In the genomic region with DNA sequence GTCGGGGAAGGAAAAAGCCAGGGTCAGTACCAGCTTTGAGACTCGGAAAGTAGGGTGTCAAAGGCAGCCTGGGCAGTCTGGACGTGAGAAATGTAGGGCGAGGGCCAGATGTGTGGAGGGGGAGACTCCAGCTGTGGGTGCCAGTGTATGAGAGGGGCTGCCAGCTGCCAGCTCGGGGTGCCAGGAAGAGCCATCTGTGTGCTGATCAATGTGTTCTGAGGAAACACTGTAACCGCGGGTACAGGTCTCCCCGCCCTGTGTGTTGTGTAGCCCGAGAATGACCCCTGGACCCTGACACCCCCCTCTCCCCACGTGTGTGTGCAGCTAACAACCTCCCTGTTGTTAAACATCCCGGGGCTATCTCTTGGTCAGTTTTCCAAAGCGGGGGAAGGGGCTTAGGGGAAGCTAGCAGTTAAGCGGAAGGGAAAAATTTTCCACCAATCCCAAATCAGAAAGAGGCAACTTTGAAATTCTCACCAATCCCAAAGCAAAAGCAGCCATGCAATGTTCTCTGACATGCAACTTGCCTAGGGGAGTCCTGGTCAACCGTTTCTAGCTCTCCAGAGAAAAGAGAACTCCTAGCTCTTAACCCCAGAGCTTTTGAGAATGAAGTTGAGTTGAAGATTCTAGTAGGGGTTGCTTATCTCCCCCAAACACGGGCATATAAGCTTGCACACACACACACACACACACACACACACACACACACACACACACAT, we compare ENCODE assay signal across 9 mouse cellular contexts. TPM values are rescaled to one million over a fixed set of nuclear protein-coding genes. Genes with fewer than 3 reads are reported as not detected.
DNase-seq lines count a peak whose midpoint lies in the region; ATAC-seq and TF ChIP-seq lines count a peak whose summit lies in the region.
"Had no signal": no experiment of that assay in that cellular context is flagged by ENCODE, and none has a peak within 500 bp of the region (broad histone marks: within the 10 kb centered on the region; RNA-seq: fewer than 3 reads in every experiment).

No protein-coding gene starts in this region.

- peaks cover 78% of the 10 kb centered on the region for H3K27me3 ChIP-seq in CH12.LX (replicated peaks)
- H3K27me3 ChIP-seq in embryonic facial prominence, embryonic 13.5 days, result no peaks in the 10 kb centered on the region
- peaks cover 17% of the 10 kb centered on the region for H3K27me3 ChIP-seq in limb, embryonic 10.5 days (ENCODE audit: low read depth, poor library complexity, severe bottlenecking)
- no peaks in the 10 kb centered on the region for H3K27me3 ChIP-seq in stomach, embryonic 14.5 days (ENCODE audit: control insufficient read depth, insufficient read depth, low read length)
- H3K27me3 ChIP-seq: Patski had no signal

- dilution Hi-C loops in CH12.LX (cut with MboI; ENCODE audit: extremely low pct_ligation_motif_present, extremely low pct_unique_long_range_greater_than_20kb, low sequenced_read_pairs), result no loop called here

- H3K4me1 ChIP-seq in CH12.LX (ENCODE audit: control insufficient read depth in 1 of 2, insufficient read depth in 2 of 2), result peaks cover 18 to 19% of the 10 kb centered on the region in 2 experiments
- peaks cover 36% of the 10 kb centered on the region for H3K4me1 ChIP-seq in embryonic facial prominence, embryonic 13.5 days
- H3K4me1 ChIP-seq in limb, embryonic 10.5 days, result peaks cover 40% of the 10 kb centered on the region
- peaks cover 22% of the 10 kb centered on the region for H3K4me1 ChIP-seq in stomach, embryonic 14.5 days (ENCODE audit: control insufficient read depth, insufficient read depth, low read length)

- peak overlapping the region in 1 of 3 experiments; percentile 54 for H3K4me3 ChIP-seq in CH12.LX (replicated peaks in 1 of 3; ENCODE audit: low read depth in 2 of 3, low read length in 2 of 3, poor library complexity in 1 of 3)
- peak overlapping the region; percentile 55 for H3K4me3 ChIP-seq in embryonic facial prominence, embryonic 13.5 days
- H3K4me3 ChIP-seq in limb, embryonic 10.5 days, result peak overlapping the region; percentile 62
- peak overlapping the region; percentile 47 for H3K4me3 ChIP-seq in stomach, embryonic 14.5 days (ENCODE audit: low read depth, low read length)

- no peaks in the 10 kb centered on the region for H3K79me2 ChIP-seq in CH12.LX (replicated peaks; ENCODE audit: control insufficient read depth, extremely low read depth, insufficient read depth, poor library complexity, severe bottlenecking)

- DNase-seq in gastrocnemius, postnatal 25 days, result peak; percentile 64
- DNase-seq in gastrocnemius, postnatal 4 days (ENCODE audit: low spot score in 2 of 2), result no peak
- DNase-seq in CH12.LX (ENCODE audit: extremely low read depth), result no peak
- DNase-seq in limb, embryonic 10.5 days (ENCODE audit: low spot score), result peak; percentile 45
- DNase-seq in urinary bladder, postnatal 10 days (ENCODE audit: low spot score), result no peak
- no peak for DNase-seq in urinary bladder, adult 18-20 months (ENCODE audit: low spot score in 2 of 2)

- no peaks in the 10 kb centered on the region for H3K36me3 ChIP-seq in CH12.LX (replicated peaks in 1 of 2; ENCODE audit: control insufficient read depth in 1 of 2, insufficient read depth in 1 of 2, low read length in 1 of 2)
- no peaks in the 10 kb centered on the region for H3K36me3 ChIP-seq in embryonic facial prominence, embryonic 13.5 days
- no peaks in the 10 kb centered on the region for H3K36me3 ChIP-seq in limb, embryonic 10.5 days
- no peaks in the 10 kb centered on the region for H3K36me3 ChIP-seq in stomach, embryonic 14.5 days (ENCODE audit: control insufficient read depth, insufficient read depth, low read length)

- H3K27ac ChIP-seq in CH12.LX (ENCODE audit: insufficient read depth, low read depth), result no peak overlapping the region
- peak overlapping the region; percentile 28; the same call in 1 of the 2 replicates for H3K27ac ChIP-seq in embryonic facial prominence, embryonic 13.5 days
- peak overlapping the region; percentile 72 for H3K27ac ChIP-seq in limb, embryonic 10.5 days
- no peak overlapping the region for H3K27ac ChIP-seq in stomach, embryonic 14.5 days (ENCODE audit: low read length)

- no peak for TF ChIP-seq CTCF in CH12.LX (conservative IDR thresholded peaks at IDR 0.05 in 1 of 2, IDR thresholded peaks at IDR 0.05 in 1 of 2; ENCODE audit: low read depth in 2 of 2, low read length in 2 of 2)

- in situ Hi-C loops in CH12.LX (cut with MboI; ENCODE audit: low pct_ligation_motif_present, low pct_unique_long_range_greater_than_20kb, low sequenced_read_pairs), result no loop called here

- peak overlapping the region; percentile 56 for H3K4me2 ChIP-seq in CH12.LX (ENCODE audit: insufficient read depth, low read depth, poor library complexity, severe bottlenecking)
- peak overlapping the region; percentile 93 for H3K4me2 ChIP-seq in embryonic facial prominence, embryonic 13.5 days
- H3K4me2 ChIP-seq in stomach, embryonic 14.5 days (replicated peaks; ENCODE audit: low read depth, low read length), result peak overlapping the region; percentile 89

- H3K9ac ChIP-seq in CH12.LX (ENCODE audit: insufficient read depth, low read depth), result no peak overlapping the region; the same call in 1 of the 2 replicates
- peak overlapping the region; percentile 74 for H3K9ac ChIP-seq in embryonic facial prominence, embryonic 13.5 days
- H3K9ac ChIP-seq in stomach, embryonic 14.5 days (replicated peaks; ENCODE audit: low read depth, low read length), result no peak overlapping the region

- ATAC-seq in embryonic facial prominence, embryonic 13.5 days (ENCODE audit: insufficient number of reproducible peaks, insufficient read depth, low FRiP score, low TSS enrichment, low read depth), result 0 out of 2 replicates have a peak, but pooled peaks have one; percentile 8
- peak; percentile 23; the same call in 1 of the 2 replicates for ATAC-seq in stomach, embryonic 14.5 days (ENCODE audit: insufficient number of reproducible peaks, insufficient read depth, low FRiP score, low read depth)

- 4% methylated on average over 15 of the region's 15 CpGs for WGBS in embryonic facial prominence, embryonic 13.5 days
- WGBS in limb, embryonic 10.5 days, result 9% methylated on average over 15 of the region's 15 CpGs
- WGBS in stomach, embryonic 14.5 days, result 4% methylated on average over 15 of the region's 15 CpGs

- no peak for TF ChIP-seq RAD21 in CH12.LX (IDR thresholded peaks at IDR 0.05; ENCODE audit: low read depth, low read length)

- no peak for TF ChIP-seq POLR2A in CH12.LX (IDR thresholded peaks at IDR 0.05; ENCODE audit: low read depth, low read length)

- TF ChIP-seq EP300 in CH12.LX (IDR thresholded peaks at IDR 0.05; ENCODE audit: low read length), result no peak

- no peaks in the 10 kb centered on the region for H3K9me3 ChIP-seq in CH12.LX (replicated peaks; ENCODE audit: low read length)
- no peaks in the 10 kb centered on the region for H3K9me3 ChIP-seq in embryonic facial prominence, embryonic 13.5 days
- H3K9me3 ChIP-seq in limb, embryonic 10.5 days (replicated peaks), result no peaks in the 10 kb centered on the region
- H3K9me3 ChIP-seq in stomach, embryonic 14.5 days (ENCODE audit: control insufficient read depth, low read depth, low read length), result no peaks in the 10 kb centered on the region

RNA-seq across cellular contexts. Expression of a gene that starts 0.6 kb away (rescaled TPM):
- total RNA-seq in gastrocnemius, postnatal 25 days (2021), result 100 to 1,000 TPM; 160 to 313 TPM
- total RNA-seq in gastrocnemius, postnatal 4 days (2021), result 100 to 1,000 TPM in 1 of 2 experiments, 10 to 100 TPM in 1; 96.7 to 121 TPM
- total RNA-seq in CH12.LX (2012; rRNA removed) (1.3 and 2.2 TPM in 2 replicates), CH12.LX (2014; rRNA removed) (1.6 and 2.3 TPM in 2 replicates)
- 1.7 and 2.1 TPM in 2 replicates for polyA plus RNA-seq in CH12.LX (2012; ENCODE audit: insufficient read length, low read depth)
- 14.6 and 15.2 TPM in 2 replicates for polyA plus RNA-seq in embryonic facial prominence, embryonic 13.5 days (2015; fragmentation: Nextera tagmentation; extraction: Ambion mirVana)
- 8.9 and 10.7 TPM in 2 replicates for polyA plus RNA-seq in limb, embryonic 10.5 days (2016; fragmentation: Nextera tagmentation; extraction: Ambion mirVana)
- 10.5 and 15.0 TPM in 2 replicates for polyA plus RNA-seq in stomach, embryonic 14.5 days (2014; fragmentation: Nextera tagmentation; extraction: Ambion mirVana)

RNA-seq across cellular contexts. Expression of a gene that starts 24.2 kb away (rescaled TPM):
- total RNA-seq in gastrocnemius, postnatal 25 days (2021), result 10 to 100 TPM; 14.8 to 20.2 TPM
- total RNA-seq in gastrocnemius, postnatal 4 days (2021), result 10 to 100 TPM; 21.7 to 33.0 TPM
- total RNA-seq in CH12.LX (2012; rRNA removed) (not detected in 2 replicates), CH12.LX (2014; rRNA removed) (not detected in 2 replicates)
- not detected in 2 replicates for polyA plus RNA-seq in CH12.LX (2012; ENCODE audit: insufficient read length, low read depth)
- 4.3 and 5.6 TPM in 2 replicates for polyA plus RNA-seq in embryonic facial prominence, embryonic 13.5 days (2015; fragmentation: Nextera tagmentation; extraction: Ambion mirVana)
- 0.21 TPM in 1 of 2 replicates, not detected in the other for polyA plus RNA-seq in limb, embryonic 10.5 days (2016; fragmentation: Nextera tagmentation; extraction: Ambion mirVana)
- 0.88 and 1.5 TPM in 2 replicates for polyA plus RNA-seq in stomach, embryonic 14.5 days (2014; fragmentation: Nextera tagmentation; extraction: Ambion mirVana)
- polyA plus RNA-seq: Patski had no signal

RNA-seq across cellular contexts. Expression of a gene that starts 34.1 kb away (rescaled TPM):
- not detected for total RNA-seq in gastrocnemius, postnatal 25 days (2021)
- total RNA-seq in gastrocnemius, postnatal 4 days (2021), result not detected
- total RNA-seq in CH12.LX (2012; rRNA removed) (0.04 TPM in 1 of 2 replicates, not detected in the other), CH12.LX (2014; rRNA removed) (not detected in 2 replicates)
- polyA plus RNA-seq in CH12.LX (2012; ENCODE audit: insufficient read length, low read depth), result not detected in 2 replicates
- polyA plus RNA-seq in embryonic facial prominence, embryonic 13.5 days (2015; fragmentation: Nextera tagmentation; extraction: Ambion mirVana), result 0.21 and 0.39 TPM in 2 replicates
- polyA plus RNA-seq in limb, embryonic 10.5 days (2016; fragmentation: Nextera tagmentation; extraction: Ambion mirVana), result 0.13 and 0.14 TPM in 2 replicates
- polyA plus RNA-seq in stomach, embryonic 14.5 days (2014; fragmentation: Nextera tagmentation; extraction: Ambion mirVana), result 0.26 and 0.28 TPM in 2 replicates

RNA-seq across cellular contexts. Expression of a gene that starts 39.6 kb away (rescaled TPM):
- total RNA-seq in gastrocnemius, postnatal 25 days (2021), result 10 to 100 TPM in 1 of 2 experiments, 1 to 10 TPM in 1; 8.0 to 13.6 TPM
- total RNA-seq in gastrocnemius, postnatal 4 days (2021), result 10 to 100 TPM; 12.9 to 15.0 TPM
- total RNA-seq in CH12.LX (2012; rRNA removed), result not detected in 2 replicates
- total RNA-seq in CH12.LX (2014; rRNA removed), result not detected in 2 replicates
- not detected in 2 replicates for polyA plus RNA-seq in CH12.LX (2012; ENCODE audit: insufficient read length, low read depth)
- 1.5 and 2.8 TPM in 2 replicates for polyA plus RNA-seq in embryonic facial prominence, embryonic 13.5 days (2015; fragmentation: Nextera tagmentation; extraction: Ambion mirVana)
- 0.24 TPM in 1 of 2 replicates, not detected in the other for polyA plus RNA-seq in limb, embryonic 10.5 days (2016; fragmentation: Nextera tagmentation; extraction: Ambion mirVana)
- polyA plus RNA-seq in stomach, embryonic 14.5 days (2014; fragmentation: Nextera tagmentation; extraction: Ambion mirVana), result 2.3 and 2.8 TPM in 2 replicates

RNA-seq across cellular contexts. Expression of a gene that starts 45.9 kb away (rescaled TPM):
- 1 to 10 TPM in 1 of 2 experiments, under 1 TPM in 1; 0.82 to 2.4 TPM for total RNA-seq in gastrocnemius, postnatal 25 days (2021)
- total RNA-seq in gastrocnemius, postnatal 4 days (2021), result under 1 TPM in 1 of 2 experiments, not detected in 1; 0.10 TPM
- total RNA-seq in CH12.LX (2012; rRNA removed) (not detected in 2 replicates), CH12.LX (2014; rRNA removed) (not detected in 2 replicates)
- polyA plus RNA-seq in CH12.LX (2012; ENCODE audit: insufficient read length, low read depth), result not detected in 2 replicates
- 0.30 and 0.48 TPM in 2 replicates for polyA plus RNA-seq in embryonic facial prominence, embryonic 13.5 days (2015; fragmentation: Nextera tagmentation; extraction: Ambion mirVana)
- 0.10 and 0.35 TPM in 2 replicates for polyA plus RNA-seq in limb, embryonic 10.5 days (2016; fragmentation: Nextera tagmentation; extraction: Ambion mirVana)
- 0.43 and 0.52 TPM in 2 replicates for polyA plus RNA-seq in stomach, embryonic 14.5 days (2014; fragmentation: Nextera tagmentation; extraction: Ambion mirVana)

Comparison
In these comparisons a context has a peak if more than half of its experiments do, and no peak if none do; other contexts are left out.
1. DNase-seq: peak in gastrocnemius, postnatal 25 days (single experiment) and limb, embryonic 10.5 days (single experiment); none in gastrocnemius, postnatal 4 days (0 of 2), CH12.LX (single experiment), urinary bladder, postnatal 10 days (single experiment) and urinary bladder, adult 18-20 months (0 of 2).
2. H3K27ac ChIP-seq: peak in embryonic facial prominence, embryonic 13.5 days (single experiment) and limb, embryonic 10.5 days (single experiment); none in CH12.LX (single experiment) and stomach, embryonic 14.5 days (single experiment).
3. Peak in every context shown above with its lines, with median percentiles within 50 percentile points of each other: H3K4me2 ChIP-seq.